Mouse (Mus musculus) embryo, embryonic 10 days (tissue): ENCODE measurements around the gene Moap1.

Experiments
- DNase-seq: peaks from one replicate; pipeline ENCODE4 v3.0.0-alpha.2; 2015; ENCODE audit warnings: low spot score

Gene Moap1

DNA sequence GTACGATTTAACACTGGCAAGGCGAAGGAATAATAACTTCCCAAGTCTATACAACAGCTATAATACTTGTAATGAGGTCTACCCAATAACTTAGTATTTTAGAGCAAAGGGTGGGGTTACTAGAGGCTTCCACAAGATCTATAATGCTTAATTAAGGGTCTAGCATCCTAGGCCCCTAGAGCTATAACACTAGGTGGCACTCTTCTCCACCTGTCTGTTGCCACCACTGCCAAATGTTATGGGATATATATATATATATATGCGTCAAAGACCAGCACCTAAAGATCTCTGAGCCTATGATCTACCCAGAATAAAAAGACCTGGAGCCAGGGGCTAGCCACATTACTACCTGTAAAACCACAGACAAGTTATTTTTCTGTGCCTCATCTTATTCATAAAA lies 3.2 kb downstream of the Moap1 start:
- DNase-seq = no peak

- no peak for DNase-seq
Observed at GRCm38 (mm10) chr12:102739096-102739495, 4.4 kb downstream of the Moap1 start.

- DNase-seq = peak; percentile 82
Observed at GRCm38 (mm10) chr12:102733381-102733780, 10.1 kb downstream of the Moap1 start.

GRCm38 (mm10) chr12:102730798-102731619 lies 12.5 kb downstream of the Moap1 start:
- DNase-seq = peak; percentile 43

DNA sequence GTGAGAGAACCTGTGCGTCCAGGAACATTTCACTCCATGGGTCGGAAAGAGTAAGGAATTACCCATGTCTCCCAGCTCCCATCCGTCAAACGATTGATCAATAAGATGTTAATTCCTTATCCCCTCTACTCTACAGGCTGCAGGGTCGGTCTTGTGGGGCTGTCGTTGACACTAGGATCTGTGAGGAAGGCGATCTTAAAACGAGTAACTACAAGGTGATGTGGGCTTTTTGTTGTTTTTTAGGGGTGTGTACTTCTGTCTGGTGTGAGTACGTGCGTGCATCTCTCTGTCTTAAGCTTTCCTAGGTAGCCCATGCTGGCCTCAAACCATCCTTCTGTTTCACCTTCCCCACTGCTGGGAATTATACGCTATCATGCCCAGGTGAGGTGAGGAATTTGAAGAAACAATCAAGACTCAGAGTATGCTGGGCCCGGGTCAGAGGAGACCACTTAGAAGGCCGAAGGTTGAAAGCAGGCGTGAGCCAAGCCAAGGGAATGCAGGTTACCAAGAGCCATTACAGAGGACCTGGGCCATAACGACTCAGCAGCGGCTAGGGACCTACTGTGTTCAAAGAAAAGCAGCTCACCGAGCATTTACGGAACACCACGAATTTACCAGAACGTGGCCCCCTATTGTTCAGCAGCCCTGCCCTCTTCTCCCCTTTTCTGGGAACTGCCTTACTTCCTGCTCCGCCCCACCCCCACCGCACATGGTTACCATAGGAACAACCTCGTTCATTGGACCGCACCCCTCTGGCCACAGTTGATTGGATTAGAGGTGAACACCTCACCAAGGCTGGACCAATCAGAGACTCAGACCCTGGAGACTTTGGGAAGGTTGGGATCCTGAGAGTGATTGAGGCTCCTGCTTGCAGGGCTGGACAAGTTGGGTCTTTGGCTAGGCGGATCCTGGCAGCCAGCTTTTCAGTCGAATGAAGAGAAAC lies 13.3 kb downstream of the Moap1 start:
- DNase-seq = peak; percentile 94

GRCm38 (mm10) chr12:102725761-102726175 lies 17.7 kb downstream of the Moap1 start:
- no peak for DNase-seq

DNA sequence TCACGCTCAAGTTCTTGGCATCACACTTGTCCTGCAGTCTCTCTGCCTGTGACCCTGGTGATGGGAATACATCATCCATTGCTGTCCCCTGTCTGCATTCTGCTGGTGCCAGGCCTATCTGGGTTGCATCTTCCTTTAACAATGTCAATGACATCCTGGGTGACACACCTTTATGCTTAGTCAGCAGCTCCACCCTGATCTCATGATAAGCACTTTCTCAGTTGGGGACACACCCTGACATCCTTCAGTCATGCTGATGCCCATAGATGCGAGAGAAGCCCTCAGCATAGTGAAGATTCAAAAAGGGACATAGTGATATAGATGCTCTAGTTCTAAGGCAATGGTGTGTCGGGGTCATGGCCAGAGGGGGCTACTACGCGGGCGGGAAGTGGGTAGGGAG lies 18.3 kb downstream of the Moap1 start:
- no peak for DNase-seq

- DNase-seq = no peak
Observed at GRCm38 (mm10) chr12:102723861-102724260, 19.6 kb downstream of the Moap1 start.

DNA sequence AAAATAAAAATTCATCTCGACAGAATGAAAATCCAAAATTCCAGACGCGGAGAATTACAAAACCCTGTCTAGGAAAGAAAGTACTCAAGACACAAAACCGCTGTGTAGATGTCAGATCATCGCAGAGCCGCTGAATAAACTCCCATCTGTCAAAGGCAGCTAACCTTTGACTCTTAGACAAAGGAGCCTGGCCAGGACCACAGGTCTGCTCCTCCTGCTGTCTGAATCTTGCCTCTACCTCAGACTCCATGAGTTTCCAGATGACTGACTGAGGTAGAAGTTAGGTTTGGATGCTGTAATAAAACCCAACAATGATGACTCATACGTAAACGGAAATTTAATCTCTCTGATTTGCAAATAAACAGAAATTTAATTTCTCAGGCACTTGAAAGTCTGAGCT lies 20.5 kb downstream of the Moap1 start:
- no peak for DNase-seq

DNA sequence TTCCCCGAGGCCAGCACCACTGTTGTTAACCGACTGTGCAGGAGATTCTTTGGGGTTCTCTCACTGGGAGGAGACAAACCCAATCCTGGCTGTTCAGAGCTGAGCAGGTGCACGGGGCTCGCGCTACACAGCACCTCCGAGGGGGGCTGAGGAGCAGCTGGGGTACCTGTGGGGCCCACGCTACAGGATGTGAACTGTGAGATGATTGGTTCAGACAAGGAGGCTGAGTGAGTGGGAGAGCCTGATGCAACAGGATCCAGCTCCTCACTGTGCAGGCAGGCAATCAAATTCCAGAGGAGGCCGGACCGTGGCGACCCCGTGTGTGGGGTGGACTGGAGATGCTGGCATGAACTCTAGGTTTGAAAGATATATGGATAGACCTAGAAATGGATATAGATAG lies 21.0 kb downstream of the Moap1 start:
- no peak for DNase-seq

GRCm38 (mm10) chr12:102719552-102720315 lies 23.7 kb downstream of the Moap1 start:
- peak; percentile 85 for DNase-seq

DNA sequence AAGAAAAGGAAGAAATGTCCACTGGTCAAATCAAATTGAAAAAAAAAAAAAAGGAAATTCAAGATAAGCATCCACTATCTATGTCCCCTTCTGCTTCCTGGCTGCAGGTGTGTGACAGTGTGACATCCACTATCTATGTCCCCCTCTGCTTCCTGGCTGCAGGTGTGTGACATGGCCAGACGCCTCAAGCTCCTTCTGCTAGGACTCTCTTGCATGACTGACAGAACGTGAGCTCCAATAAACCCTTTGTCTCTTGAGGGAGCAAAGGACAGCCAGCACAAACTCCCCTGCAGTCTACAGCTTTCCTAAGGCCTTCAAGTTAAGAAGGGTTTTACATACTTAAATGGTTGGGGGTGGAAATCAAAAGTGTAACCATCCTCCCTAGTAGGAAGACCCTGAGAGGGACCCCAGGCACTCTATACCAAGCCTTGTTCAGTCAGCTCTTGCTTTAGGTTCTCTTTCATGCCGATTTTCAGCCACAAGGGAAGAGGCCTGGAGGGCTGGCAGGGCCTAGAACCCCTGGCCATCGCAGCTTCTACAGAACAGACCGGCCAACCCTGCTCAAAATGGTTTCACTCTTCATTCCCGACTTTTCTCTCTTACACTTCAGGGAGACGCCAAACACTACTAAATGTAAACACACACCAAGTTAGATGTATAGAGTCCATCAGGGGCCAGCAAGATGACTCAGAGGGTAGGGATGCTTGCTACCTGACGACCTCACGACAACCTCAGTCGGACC lies 28.6 kb downstream of the Moap1 start:
- no peak for DNase-seq

DNA sequence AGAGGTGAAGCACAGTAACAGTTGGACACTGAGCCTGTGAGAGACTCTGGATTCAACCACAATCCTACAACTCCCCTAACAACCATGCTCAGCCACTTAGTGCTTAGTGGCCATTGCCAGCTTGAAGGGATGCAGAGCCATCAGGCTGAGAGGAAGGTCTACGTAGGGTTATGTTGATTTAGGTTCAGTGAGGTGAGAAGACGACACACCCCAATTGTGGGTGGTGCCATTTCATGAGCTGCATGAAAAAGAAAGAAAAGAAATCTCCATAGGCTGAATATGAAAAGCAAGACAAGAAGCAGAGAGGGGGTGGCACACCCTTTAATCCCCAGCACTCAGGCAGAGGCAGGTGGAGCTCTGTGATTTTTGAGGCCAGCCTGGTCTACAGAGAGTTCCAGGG lies 29.3 kb downstream of the Moap1 start:
- no peak for DNase-seq

DNA sequence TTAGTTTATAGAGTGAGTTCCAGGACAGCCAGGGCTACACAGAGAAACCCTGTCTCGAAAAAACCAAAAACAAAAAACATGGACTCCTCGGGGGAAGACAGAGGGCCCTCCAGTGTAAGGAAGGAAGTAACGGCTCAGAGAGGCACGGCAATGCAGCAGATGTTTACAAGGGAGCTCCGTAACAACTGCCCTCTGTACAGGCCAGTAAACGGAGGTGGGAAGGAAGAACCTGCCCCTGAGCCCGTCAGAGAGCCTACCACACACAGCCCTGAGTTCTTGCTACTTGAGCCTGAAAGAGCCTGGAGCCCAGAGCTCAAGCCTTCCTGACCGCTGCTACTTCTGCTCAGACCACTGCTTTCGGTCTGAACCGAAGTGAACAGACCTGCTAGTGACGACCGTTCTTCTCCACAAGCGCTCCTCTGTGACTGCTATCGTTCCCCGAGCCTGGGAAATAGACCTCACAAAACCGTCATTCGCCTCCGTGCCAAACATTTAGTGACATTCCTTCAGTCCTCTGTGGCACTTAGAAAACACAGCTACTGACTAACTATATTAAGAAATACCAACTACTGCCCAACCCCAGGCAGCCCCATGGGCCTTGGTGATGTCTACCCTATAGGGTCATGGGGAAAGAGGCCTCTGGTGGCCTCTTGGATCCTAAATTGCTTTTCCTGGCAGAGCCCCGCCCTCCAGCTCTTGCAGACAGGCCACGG lies 30.2 kb downstream of the Moap1 start:
- DNase-seq = no peak

- no peak for DNase-seq
Observed at GRCm38 (mm10) chr12:102710851-102711375, 32.5 kb downstream of the Moap1 start.

GRCm38 (mm10) chr12:102709896-102710295 lies 33.6 kb downstream of the Moap1 start:
- no peak for DNase-seq

GRCm38 (mm10) chr12:102708220-102708619 lies 35.2 kb downstream of the Moap1 start:
- DNase-seq = no peak

DNA sequence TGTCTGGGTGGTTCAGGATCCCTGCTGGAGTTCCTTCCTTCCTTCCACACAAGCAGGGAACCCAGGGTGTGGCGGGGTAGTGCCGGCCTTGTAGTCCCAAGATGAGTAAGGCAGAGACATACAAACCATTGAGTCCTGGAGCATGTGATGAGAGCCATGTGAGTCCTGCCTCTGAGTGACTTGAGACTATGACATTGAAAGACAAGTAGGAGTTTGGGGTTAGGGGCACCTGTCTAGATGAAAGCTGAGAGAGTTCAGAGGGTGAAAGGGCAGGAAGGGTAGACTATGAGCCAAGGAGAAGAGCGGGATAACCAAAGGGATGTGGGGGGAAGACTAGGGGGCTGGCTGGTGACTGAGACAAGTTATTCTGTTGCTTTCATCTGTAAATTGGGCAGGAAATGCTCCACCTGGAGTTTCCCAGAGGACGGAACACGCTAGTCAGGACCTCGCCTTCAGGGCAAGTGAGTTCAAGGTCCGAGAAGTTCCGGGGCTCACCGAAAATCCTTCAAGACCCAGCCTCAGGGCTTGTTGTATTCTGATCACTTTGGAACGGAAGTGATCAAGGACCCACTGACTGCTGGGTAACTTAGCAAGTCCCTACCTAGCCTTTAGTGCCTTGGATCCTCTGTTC lies 36.5 kb downstream of the Moap1 start:
- no peak for DNase-seq

DNA sequence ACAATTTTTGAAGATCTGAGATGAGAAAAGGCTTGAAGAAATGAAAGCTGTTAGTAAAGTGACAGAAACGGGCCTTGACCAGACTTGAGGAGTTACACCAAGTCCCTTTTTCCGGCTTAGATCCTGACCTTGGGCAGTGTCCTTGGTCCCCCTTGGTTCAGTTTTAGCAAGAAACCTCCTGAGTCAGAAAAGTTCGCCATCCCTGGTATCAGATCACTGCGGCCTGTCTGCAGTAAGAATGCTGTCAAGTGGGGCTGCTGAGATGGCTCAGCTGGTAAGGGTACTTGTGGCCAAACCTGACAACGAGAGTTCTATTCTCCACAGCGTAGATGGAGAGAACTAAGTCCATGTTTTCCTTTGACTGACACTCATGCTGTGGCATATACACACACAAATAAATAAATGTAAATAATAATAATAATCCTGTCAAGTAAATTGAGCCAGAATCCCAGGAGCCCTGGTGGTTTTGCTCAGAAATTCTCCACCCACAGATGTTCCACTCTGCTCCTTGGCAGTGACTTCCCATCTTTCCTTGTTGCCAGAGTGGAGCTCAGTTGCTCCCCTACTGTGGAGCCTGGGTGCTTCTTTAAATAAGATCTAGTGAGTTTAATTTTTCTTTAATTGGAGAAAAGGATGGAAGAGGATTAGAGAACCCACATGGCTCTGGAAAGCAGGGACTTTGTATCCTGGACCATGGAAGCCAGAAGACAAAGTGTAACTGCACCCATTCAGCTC lies 37.4 kb downstream of the Moap1 start:
- DNase-seq = no peak
